Mouse (Mus musculus): ENCODE results near the gene Gbp7. TPM values are rescaled to one million over a fixed set of nuclear protein-coding genes. Genes with fewer than 3 reads are reported as not detected.

Gene Gbp7
- 1.2 and 1.3 TPM in 2 replicates for polyA plus RNA-seq (2015; fragmentation: Nextera tagmentation; extraction: Ambion mirVana)

DNA sequence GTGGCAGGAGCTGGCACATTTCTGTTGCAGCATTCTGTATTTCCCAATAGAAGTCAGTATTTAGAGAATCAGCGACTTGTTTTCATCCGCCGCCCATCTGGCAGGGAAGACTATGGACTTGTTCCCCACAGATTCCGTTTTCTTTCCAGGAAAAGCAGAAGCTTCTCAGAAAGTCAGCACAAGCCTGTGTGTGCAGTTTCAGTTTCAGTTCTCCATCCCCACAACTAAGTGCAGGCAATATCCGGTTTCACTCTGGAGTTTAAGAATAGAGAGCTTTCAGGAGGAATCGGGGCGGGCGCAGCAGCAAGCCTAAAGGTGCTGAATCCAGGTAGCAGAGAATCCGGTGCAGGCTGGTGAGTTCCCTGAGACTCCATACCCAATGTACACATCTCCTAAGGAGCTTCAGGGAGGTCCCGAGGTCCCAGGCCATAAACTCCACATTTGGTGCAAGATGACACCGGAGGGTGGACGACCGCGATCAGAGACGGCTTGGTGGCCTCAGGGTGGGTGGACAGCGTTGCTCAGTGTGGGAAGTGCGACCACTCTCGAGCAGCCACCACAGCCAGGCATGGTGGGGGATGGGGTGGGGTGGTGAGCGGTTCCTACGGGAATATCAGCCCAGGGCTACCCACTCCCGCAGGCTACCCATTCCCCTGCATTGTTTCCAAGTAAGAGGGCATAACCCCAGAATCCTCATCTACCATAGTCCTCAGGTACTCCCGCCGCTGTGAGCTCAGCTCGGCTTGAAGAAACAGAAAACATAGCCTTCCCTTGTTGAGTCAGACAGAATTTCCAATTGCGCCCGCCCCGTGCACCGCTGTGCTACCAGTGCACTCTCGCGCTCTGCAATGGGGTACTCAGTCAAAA is at the start of gene Gbp7:
Gene Gbp7 (plus strand): TSS at position 256 of the 867 bp plus-strand sequence.
- Histone ChIP-seq H3K27ac (no peak within 1 kb of the TSS), H3K4me2 (replicated peaks) (peak within 1 kb of the TSS; percentile 92), H3K4me1 (replicated peaks) (peaks cover 5% of the 10 kb centered on the region), H3K36me3 (no peaks in the 10 kb centered on the region), H3K27me3 (0 out of 2 replicates have a peak, but pooled peaks cover 4% of the 10 kb centered on the region), H3K9ac (replicated peaks) (peak within 1 kb of the TSS; percentile 67), H3K4me3 (replicated peaks) (peak within 1 kb of the TSS; percentile 55), H3K9me3 (no peaks in the 10 kb centered on the region)
- WGBS, result 3% methylated on average over 30 of the region's 30 CpGs
- peak; percentile 87 for ATAC-seq

GRCm38 (mm10) chr3:142490465-142490864 is 39.7 kb upstream of the Gbp7 start:
- Histone ChIP-seq H3K36me3 (no peaks in the 10 kb centered on the region), H3K27me3 (no peaks in the 10 kb centered on the region), H3K27ac (no peak overlapping the region), H3K9ac (replicated peaks) (no peak overlapping the region), H3K9me3 (no peaks in the 10 kb centered on the region), H3K4me3 (replicated peaks) (no peak overlapping the region), H3K4me2 (replicated peaks) (no peak overlapping the region), H3K4me1 (replicated peaks) (no peaks in the 10 kb centered on the region)
- peak; percentile 85 for ATAC-seq
- 83% methylated on average over 1 of the region's 1 CpGs for WGBS

GRCm38 (mm10) chr3:142493536-142494061 is 36.5 kb upstream of the Gbp7 start, which contains the start of gene Gbp5:
Gene Gbp5 (plus strand): TSS chr3:142493978.
- Histone ChIP-seq H3K4me3 (replicated peaks) (no peak within 1 kb of the TSS), H3K9ac (replicated peaks) (no peak within 1 kb of the TSS), H3K9me3 (no peaks in the 10 kb centered on the region), H3K36me3 (no peaks in the 10 kb centered on the region), H3K4me2 (replicated peaks) (no peak within 1 kb of the TSS), H3K27me3 (no peaks in the 10 kb centered on the region), H3K27ac (no peak within 1 kb of the TSS), H3K4me1 (replicated peaks) (no peaks in the 10 kb centered on the region)
- WGBS, result 85% methylated on average over 6 of the region's 6 CpGs
- peak; percentile 48; the same call in 1 of the 2 replicates for ATAC-seq

DNA sequence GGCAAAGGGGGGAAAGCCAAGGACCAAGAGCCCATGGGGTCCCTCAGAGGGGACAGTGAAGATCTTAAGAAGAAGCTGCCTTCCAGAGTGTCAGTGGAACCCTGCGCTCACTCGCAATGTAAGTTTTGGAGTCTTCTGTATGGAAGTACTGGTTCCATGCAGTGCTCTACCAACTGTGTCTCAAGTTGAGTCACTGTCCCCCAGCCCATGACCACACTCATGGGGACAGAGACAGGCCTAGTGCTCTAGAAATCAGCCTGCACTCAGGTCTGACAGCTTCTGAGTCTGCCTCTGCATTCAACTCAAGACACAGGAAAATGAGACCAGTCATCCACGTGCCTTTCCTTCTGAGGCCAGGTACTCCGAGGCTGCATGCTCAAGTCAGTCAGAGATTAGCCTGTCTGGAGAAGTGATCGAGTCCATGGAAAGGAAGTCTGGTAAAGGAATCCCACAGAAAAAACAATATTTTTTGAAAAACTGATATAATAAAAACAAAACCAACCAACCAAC is 34.9 kb upstream of the Gbp7 start:
- no peaks in the 10 kb centered on the region for H3K4me1 ChIP-seq (replicated peaks)
- no peak overlapping the region for H3K27ac ChIP-seq
- no peak overlapping the region for H3K4me2 ChIP-seq (replicated peaks)
- WGBS, result 91% methylated on average over 5 of the region's 5 CpGs
- no peak for ATAC-seq
- no peaks in the 10 kb centered on the region for H3K9me3 ChIP-seq
- no peak overlapping the region for H3K4me3 ChIP-seq (replicated peaks)
- H3K27me3 ChIP-seq, result no peaks in the 10 kb centered on the region
- no peak overlapping the region for H3K9ac ChIP-seq (replicated peaks)
- H3K36me3 ChIP-seq, result no peaks in the 10 kb centered on the region

DNA sequence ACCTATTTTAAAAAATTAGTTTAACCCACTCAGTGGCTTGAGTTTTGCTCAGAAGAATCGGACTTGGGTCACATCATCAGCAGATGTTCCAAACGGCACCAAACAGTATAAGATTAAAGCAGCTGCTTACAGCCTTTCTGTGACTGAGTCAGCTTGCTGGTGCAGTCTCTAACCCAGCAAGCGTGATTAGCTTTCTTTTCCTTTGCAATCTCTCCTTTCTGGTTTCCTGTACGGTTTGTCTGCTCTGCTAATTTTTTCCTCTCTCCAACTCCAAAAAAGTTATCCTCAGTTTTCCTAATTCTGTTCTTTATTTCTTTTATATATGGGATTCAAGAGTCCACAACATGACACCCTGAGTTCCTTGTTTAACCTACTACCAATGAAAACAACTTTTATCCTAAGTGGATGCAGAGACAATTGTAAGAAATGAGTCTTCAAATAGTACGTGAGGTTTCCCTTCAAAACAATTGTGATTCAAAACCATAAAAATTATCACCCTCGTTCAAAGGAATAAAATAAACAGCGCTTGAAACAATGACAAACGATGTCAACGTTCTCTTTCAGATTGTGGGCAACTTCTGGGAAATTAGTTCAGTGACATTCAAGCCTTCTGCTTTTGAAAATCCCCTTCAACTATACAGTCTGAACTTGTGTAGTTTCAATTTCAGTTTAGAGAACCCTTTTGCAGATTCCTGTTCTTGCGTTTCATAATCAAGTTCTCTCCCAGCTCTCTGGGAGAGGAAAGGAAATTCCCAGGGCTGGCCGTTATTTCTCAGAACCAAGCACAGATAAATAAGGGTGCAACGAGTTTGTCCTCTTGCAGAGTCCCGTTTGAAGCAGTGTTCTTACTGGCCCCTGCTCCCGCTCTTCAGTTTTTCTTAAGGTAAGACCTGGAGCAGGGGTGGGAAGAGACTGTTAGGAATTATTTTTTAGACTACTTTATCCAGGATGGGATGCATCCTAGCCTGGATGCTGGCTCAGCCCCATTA is 33.7 kb upstream of the Gbp7 start:
- WGBS, result 74% methylated on average over 14 of the region's 14 CpGs
- Histone ChIP-seq H3K4me3 (replicated peaks) (no peak overlapping the region), H3K36me3 (no peaks in the 10 kb centered on the region), H3K4me1 (replicated peaks) (no peaks in the 10 kb centered on the region), H3K4me2 (replicated peaks) (peak overlapping the region; percentile 14; the same call in 1 of the 2 replicates), H3K27me3 (no peaks in the 10 kb centered on the region), H3K9ac (replicated peaks) (no peak overlapping the region), H3K9me3 (no peaks in the 10 kb centered on the region), H3K27ac (no peak overlapping the region)
- ATAC-seq, result no peak

DNA sequence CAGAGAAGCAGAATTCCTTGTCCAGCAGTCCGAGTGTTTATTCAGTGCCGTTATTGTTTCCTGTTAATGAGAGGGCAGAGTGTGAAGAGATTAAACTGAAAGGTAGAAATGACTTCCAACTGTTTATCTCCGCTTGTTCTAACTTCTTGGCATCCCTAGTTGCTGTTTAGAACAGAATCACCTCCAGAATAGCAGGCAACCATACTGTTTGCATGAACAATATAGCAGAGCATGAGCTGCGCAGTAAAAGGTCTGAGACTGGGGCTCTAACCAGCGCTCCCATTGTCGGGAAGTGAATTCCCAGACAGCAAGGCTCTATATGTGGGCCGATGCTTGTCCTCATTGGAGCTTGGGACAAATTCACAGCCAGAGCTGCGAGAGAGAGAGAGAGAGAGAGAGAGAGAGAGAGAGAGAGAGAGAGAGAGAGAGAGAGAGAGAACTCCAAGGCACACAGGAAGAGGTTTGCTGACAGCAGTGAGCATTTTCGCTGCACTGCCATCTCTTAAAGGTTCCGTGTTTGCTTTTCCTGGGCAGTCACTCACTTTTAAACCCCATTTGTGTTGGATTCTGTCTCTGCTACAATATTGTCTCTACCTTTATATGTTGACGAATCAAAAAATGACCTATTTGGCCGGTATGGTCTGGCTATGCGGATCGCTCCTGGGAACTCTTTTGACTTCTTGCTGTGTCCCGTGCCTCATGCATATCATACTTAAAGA is 32.9 kb upstream of the Gbp7 start:
- Histone ChIP-seq H3K27me3 (no peaks in the 10 kb centered on the region), H3K4me3 (replicated peaks) (no peak overlapping the region), H3K9ac (replicated peaks) (no peak overlapping the region), H3K27ac (no peak overlapping the region), H3K4me2 (replicated peaks) (peak overlapping the region; percentile 14; the same call in 1 of the 2 replicates), H3K36me3 (no peaks in the 10 kb centered on the region), H3K4me1 (replicated peaks) (no peaks in the 10 kb centered on the region), H3K9me3 (no peaks in the 10 kb centered on the region)
- 66% methylated on average over 15 of the region's 15 CpGs for WGBS
- ATAC-seq, result no peak

GRCm38 (mm10) chr3:142498941-142499340 is 31.2 kb upstream of the Gbp7 start:
- ATAC-seq, result no peak
- no peaks in the 10 kb centered on the region for H3K4me1 ChIP-seq (replicated peaks)
- H3K27me3 ChIP-seq, result no peaks in the 10 kb centered on the region
- no peak overlapping the region for H3K27ac ChIP-seq
- no peaks in the 10 kb centered on the region for H3K36me3 ChIP-seq
- H3K9ac ChIP-seq (replicated peaks), result no peak overlapping the region
- H3K4me2 ChIP-seq (replicated peaks), result no peak overlapping the region
- no peaks in the 10 kb centered on the region for H3K9me3 ChIP-seq
- WGBS, result 93% methylated on average over 5 of the region's 5 CpGs
- H3K4me3 ChIP-seq (replicated peaks), result no peak overlapping the region

DNA sequence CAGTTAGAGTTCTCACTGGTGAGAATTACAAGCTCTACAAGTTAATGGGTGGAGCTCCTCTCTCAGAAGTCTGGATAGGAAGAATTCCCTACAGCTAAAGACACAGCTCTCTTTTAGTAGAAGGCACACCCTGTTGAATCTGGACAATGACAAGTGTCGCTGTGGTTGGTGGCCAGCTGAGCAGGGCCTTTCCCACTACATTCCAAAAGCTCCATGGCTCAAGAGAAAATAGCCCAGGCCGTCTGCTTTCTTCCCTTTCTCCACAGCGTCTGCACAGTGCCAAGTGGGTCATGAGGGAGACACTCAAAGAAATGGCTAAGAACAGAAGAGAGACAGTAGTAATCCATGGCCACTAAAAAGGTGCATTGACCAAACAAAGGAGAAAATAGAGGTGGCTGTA is 2.0 kb upstream of the Gbp7 start:
- Histone ChIP-seq H3K27ac (no peak overlapping the region), H3K4me3 (replicated peaks) (no peak overlapping the region), H3K9me3 (no peaks in the 10 kb centered on the region), H3K4me2 (replicated peaks) (no peak overlapping the region), H3K9ac (replicated peaks) (no peak overlapping the region), H3K4me1 (replicated peaks) (peaks cover 5% of the 10 kb centered on the region), H3K36me3 (no peaks in the 10 kb centered on the region), H3K27me3 (0 out of 2 replicates have a peak, but pooled peaks cover 4% of the 10 kb centered on the region)
- ATAC-seq, result no peak
- WGBS, result 34% methylated on average over 3 of the region's 3 CpGs

DNA sequence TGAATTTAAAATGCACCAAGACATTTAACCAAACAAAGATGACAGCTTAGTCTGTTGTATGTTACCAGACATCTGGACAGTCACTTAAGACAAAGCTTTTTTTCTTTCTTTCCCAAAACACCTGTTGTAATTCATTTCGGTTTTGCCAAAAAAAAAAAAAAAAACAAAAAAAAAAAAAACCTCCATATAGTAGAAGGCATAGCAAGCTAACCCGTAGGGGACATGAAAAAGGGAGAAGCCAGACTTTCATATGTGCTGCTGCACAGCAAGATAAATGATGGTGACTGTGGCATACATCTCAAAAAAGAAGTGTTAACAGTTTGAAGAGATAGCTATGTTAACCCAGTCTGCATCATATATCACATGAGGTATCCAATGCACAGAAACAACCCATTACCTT is 545 bp upstream of the Gbp7 start:
- Histone ChIP-seq H3K27me3 (0 out of 2 replicates have a peak, but pooled peaks cover 4% of the 10 kb centered on the region), H3K9ac (replicated peaks) (no peak overlapping the region), H3K9me3 (no peaks in the 10 kb centered on the region), H3K4me1 (replicated peaks) (peaks cover 5% of the 10 kb centered on the region), H3K4me2 (replicated peaks) (peak overlapping the region; percentile 92), H3K27ac (no peak overlapping the region), H3K36me3 (no peaks in the 10 kb centered on the region), H3K4me3 (replicated peaks) (peak overlapping the region; percentile 55)
- ATAC-seq, result no peak
- WGBS, result 75% methylated on average over 2 of the region's 2 CpGs

GRCm38 (mm10) chr3:142531595-142531994 is 1.5 kb downstream of the Gbp7 start:
- ATAC-seq, result no peak
- no peak overlapping the region for H3K27ac ChIP-seq
- H3K4me3 ChIP-seq (replicated peaks), result no peak overlapping the region
- H3K4me1 ChIP-seq (replicated peaks), result peaks cover 5% of the 10 kb centered on the region
- no peak overlapping the region for H3K4me2 ChIP-seq (replicated peaks)
- H3K9ac ChIP-seq (replicated peaks), result no peak overlapping the region
- H3K9me3 ChIP-seq, result no peaks in the 10 kb centered on the region
- 83% methylated on average over 3 of the region's 3 CpGs for WGBS
- H3K27me3 ChIP-seq, result 0 out of 2 replicates have a peak, but pooled peaks cover 4% of the 10 kb centered on the region
- H3K36me3 ChIP-seq, result no peaks in the 10 kb centered on the region

- Histone ChIP-seq H3K27me3 (0 out of 2 replicates have a peak, but pooled peaks cover 4% of the 10 kb centered on the region), H3K4me1 (replicated peaks) (peaks cover 5% of the 10 kb centered on the region), H3K4me3 (replicated peaks) (no peak overlapping the region), H3K9me3 (no peaks in the 10 kb centered on the region), H3K4me2 (replicated peaks) (no peak overlapping the region), H3K36me3 (no peaks in the 10 kb centered on the region), H3K27ac (no peak overlapping the region), H3K9ac (replicated peaks) (no peak overlapping the region)
- 91% methylated on average over 3 of the region's 3 CpGs for WGBS
- ATAC-seq, result no peak
Observed at GRCm38 (mm10) chr3:142533185-142533584, 3.0 kb downstream of the Gbp7 start.
